Mouse (Mus musculus) spleen, adult 2 months (tissue): ENCODE data around the gene Nfia. TPM values are rescaled to one million over a fixed set of nuclear protein-coding genes. Genes with fewer than 3 reads are reported as not detected.

ENCODE experiments used
- DNase-seq, 2 experiments: peaks; one replicate each; pipeline versions ENCODE4 v3.0.0 to v3.0.0-alpha.2; 2012 to 2021; ENCODE audit warnings: low spot score in 2 of 2, low read depth in 1 of 2
- H3K27ac ChIP-seq: fragments of 200-500 bp; 2 replicates; pipeline ENCODE4 v1.5.1; 2012; ENCODE audit warnings: low read length, inconsistent platforms; ENCODE audit not compliant: insufficient read depth
- H3K27me3 ChIP-seq: fragments of 200-500 bp; 2 replicates; pipeline ENCODE4 v1.6.1; 2012; ENCODE audit warnings: mild to moderate bottlenecking, moderate library complexity, low read length, inconsistent platforms; ENCODE audit not compliant: control insufficient read depth, insufficient read depth
- H3K36me3 ChIP-seq: fragments of 200-500 bp; 2 replicates; pipeline ENCODE4 v1.6.1; 2012; ENCODE audit warnings: mild to moderate bottlenecking, low read length, inconsistent platforms; ENCODE audit not compliant: control insufficient read depth, insufficient read depth
- H3K4me1 ChIP-seq: fragments of 200-500 bp; 2 replicates; pipeline ENCODE4 v1.6.1; 2011; ENCODE audit warnings: inconsistent platforms; ENCODE audit not compliant: control insufficient read depth, insufficient read depth, insufficient read length
- H3K4me3 ChIP-seq: fragments of 200-500 bp; 2 replicates; pipeline ENCODE4 v1.5.1; 2011; ENCODE audit warnings: mild to moderate bottlenecking, inconsistent platforms; ENCODE audit not compliant: insufficient read depth, insufficient read length; ENCODE audit errors: extremely low read depth
- CTCF ChIP-seq: fragments of 200-500 bp; IDR thresholded peaks from 2 replicates; pipeline ENCODE4 v1.5.1; 2011; ENCODE audit warnings: mild to moderate bottlenecking, inconsistent platforms; ENCODE audit not compliant: insufficient read depth, insufficient read length, insufficient replicate concordance; ENCODE audit errors: extremely low read depth
- POLR2A ChIP-seq: fragments of 200-500 bp; IDR thresholded peaks from 2 replicates; pipeline ENCODE4 v1.6.1; 2011; ENCODE audit warnings: low read depth, low read length, inconsistent platforms
- WGBS: fragments of 180-500 bp; shearing (Covaris S2); methylation state at CpG from one replicate; pipeline ENCODE4 v1.1.7; 2018; 5-methylcytosine and 5-hydroxymethylcytosine counted together
- polyA plus RNA-seq: library from polyadenylated mRNA; depleted of rRNA; stranded (reverse); fragments of >200 nt; gene quantifications from 2 replicates; pipeline ENCODE4 v1.2.3, GENCODE M21; 2012

Nfia gene
- polyA plus RNA-seq, 1 experiment, result 10.3 TPM

DNA sequence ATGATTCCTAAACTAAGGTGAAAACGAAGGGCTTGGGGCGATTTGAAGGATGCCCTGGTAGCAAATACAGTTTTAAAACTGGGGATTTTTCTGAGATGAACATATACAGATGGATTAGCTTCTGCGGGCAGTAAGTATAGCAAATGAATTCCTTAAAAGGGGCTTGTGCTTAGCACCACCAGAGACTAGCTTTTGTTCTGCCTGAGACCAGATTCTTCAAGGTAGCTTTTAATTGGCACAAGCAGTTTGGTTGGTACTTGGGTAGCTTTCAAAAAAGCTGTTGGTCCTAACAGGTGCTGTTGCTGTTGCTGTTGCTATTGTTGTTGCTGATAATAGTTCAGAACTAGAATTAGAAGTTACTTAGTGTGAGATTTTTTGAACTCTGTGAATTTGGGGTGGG lies 152.3 kb downstream of the Nfia start:
- WGBS, result 98% methylated on average over 3 of the region's 3 CpGs

DNA sequence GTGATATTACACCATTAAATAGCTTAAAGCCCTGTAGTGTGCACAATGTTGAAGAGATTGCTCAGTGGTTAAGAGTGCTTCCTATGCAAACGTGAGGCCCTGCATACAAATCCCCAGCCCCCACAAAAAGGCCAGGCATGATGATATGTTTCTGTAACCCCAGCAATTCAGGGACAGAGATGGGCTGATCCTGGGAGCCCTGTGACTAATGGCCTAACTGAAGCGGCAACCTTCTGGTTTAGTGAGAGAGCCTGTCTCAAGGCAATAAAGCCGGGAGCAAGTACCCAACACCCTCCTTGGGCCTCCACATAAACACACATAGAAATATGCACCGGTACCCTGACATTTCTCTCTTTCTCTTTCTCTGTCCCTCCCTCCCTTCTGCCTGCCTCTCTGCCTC lies 153.1 kb downstream of the Nfia start:
- Histone ChIP-seq H3K4me1 (no peaks in the 10 kb centered on the region), H3K27ac (no peak overlapping the region), H3K27me3 (no peaks in the 10 kb centered on the region), H3K4me3 (no peak overlapping the region), H3K36me3 (no peaks in the 10 kb centered on the region)
- 86% methylated on average over 4 of the region's 4 CpGs for WGBS
- DNase-seq, result no peak
- TF ChIP-seq POLR2A, result no peak
- no peak for TF ChIP-seq CTCF

More for the DNA sequence above, 152.3 kb downstream of the Nfia start:
- H3K36me3 ChIP-seq, result no peaks in the 10 kb centered on the region
- no peak for DNase-seq
- H3K27me3 ChIP-seq, result no peaks in the 10 kb centered on the region
- H3K4me1 ChIP-seq, result peaks cover 2% of the 10 kb centered on the region; the same call in 1 of the 2 replicates
- no peak overlapping the region for H3K4me3 ChIP-seq
- H3K27ac ChIP-seq, result no peak overlapping the region
- TF ChIP-seq POLR2A (no peak), CTCF (no peak)

DNA sequence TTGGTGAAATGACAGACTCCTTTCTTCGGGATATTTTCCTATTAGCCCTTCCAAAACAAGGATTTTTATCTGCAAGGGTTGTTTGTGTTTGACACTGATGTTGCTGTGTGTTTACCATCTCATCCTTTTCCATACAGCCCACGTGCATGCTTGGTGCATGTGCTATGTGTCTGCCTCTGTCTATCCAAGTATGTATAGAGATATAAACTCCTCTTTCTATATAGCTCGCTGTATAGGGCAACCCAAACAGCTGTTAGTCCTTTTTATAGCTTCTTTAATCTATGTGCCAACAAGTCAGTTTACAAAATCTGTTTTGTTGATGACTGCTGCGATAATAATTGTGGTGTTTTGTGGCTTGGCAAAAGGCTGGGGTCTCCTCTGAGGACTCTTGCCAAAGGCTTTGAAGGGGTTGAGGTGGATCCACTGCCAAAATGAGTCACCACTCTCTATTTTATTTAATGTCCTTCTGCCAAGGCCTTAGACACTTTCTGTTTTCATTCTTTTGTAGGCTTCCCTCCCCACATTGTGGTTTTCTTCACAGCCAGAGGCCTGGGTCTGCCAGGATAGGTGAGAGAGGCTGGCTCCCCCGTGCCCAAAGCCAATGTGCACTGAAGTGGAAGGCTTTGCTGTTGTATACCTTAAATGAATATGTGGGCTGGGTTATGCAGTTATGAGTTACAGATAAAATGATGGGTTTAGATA lies 154.2 kb downstream of the Nfia start:
- Histone ChIP-seq H3K4me1 (no peaks in the 10 kb centered on the region), H3K4me3 (no peak overlapping the region), H3K36me3 (no peaks in the 10 kb centered on the region), H3K27ac (no peak overlapping the region), H3K27me3 (no peaks in the 10 kb centered on the region)
- 61% methylated on average over 5 of the region's 5 CpGs for WGBS
- DNase-seq, result no peak
- TF ChIP-seq POLR2A (no peak), CTCF (no peak)

DNA sequence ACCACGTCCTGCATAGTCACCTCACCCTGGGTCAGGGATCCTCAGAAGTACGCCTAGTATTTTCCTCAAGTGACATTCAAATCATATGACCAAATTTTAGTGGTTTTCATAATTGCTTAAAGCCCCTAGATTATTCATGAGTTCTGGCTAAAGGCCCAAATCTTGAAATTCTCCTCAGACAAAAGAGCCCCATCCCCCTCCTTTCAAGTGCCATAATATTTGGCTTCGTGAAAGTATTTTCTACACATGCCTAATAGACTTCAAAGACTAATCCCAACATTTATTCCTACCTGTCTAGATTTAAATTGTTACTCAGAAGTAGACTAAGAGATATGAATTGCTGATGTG lies 154.7 kb downstream of the Nfia start:
- no peak for TF ChIP-seq POLR2A
- TF ChIP-seq CTCF, result no peak
- H3K27me3 ChIP-seq, result no peaks in the 10 kb centered on the region
- 78% methylated on average over 3 of the region's 3 CpGs for WGBS
- H3K4me3 ChIP-seq, result no peak overlapping the region
- H3K27ac ChIP-seq, result no peak overlapping the region
- H3K4me1 ChIP-seq, result no peaks in the 10 kb centered on the region
- H3K36me3 ChIP-seq, result no peaks in the 10 kb centered on the region
- DNase-seq, result no peak

DNA sequence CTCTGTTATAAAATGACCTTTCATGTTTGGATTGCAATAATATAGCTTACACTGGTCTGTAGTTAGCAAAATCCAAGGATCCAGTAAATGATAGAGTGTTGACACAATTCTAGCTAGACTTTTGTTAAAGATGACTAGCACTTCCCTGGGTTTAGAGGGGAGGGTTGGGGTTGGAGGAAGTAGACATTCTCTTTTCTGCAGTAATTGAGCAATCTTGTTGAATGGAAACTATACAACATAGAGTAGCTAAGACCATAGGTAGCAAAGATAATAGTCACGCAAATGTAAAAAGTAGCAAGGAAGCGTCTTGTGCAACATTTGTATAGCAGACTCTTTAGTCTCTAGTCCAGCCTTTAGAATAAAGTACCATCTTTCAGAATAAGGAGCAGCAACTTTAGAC lies 163.8 kb downstream of the Nfia start:
- WGBS, result 86% methylated on average over 2 of the region's 2 CpGs
- no peaks in the 10 kb centered on the region for H3K36me3 ChIP-seq
- no peak overlapping the region for H3K4me3 ChIP-seq
- no peak for TF ChIP-seq POLR2A
- TF ChIP-seq CTCF, result no peak
- no peaks in the 10 kb centered on the region for H3K4me1 ChIP-seq
- DNase-seq, result no peak
- H3K27me3 ChIP-seq, result no peaks in the 10 kb centered on the region
- no peak overlapping the region for H3K27ac ChIP-seq

DNA sequence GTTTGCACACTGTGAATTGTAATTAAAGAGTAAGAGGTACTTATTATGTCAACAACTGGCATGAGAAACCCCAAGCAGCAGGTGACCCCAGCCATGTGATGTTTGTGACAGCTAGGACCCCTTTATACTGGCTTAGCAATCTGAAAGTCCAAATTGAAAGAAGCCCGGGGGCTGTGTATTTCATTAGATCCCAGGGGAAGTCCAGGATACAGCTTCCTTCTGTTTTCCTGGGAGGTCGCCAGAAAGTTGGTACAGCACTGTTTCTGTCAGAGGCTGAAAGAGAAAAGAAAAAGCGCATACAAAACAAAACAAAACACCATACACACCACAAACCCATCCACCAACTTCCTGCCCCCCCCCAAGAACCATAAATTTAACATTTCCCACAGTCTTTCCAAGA lies 164.4 kb downstream of the Nfia start:
- no peak overlapping the region for H3K4me3 ChIP-seq
- no peak for DNase-seq
- no peaks in the 10 kb centered on the region for H3K27me3 ChIP-seq
- TF ChIP-seq POLR2A, result no peak
- TF ChIP-seq CTCF, result no peak
- no peak overlapping the region for H3K27ac ChIP-seq
- no peaks in the 10 kb centered on the region for H3K36me3 ChIP-seq
- no peaks in the 10 kb centered on the region for H3K4me1 ChIP-seq
- WGBS, result 71% methylated on average over 3 of the region's 3 CpGs

DNA sequence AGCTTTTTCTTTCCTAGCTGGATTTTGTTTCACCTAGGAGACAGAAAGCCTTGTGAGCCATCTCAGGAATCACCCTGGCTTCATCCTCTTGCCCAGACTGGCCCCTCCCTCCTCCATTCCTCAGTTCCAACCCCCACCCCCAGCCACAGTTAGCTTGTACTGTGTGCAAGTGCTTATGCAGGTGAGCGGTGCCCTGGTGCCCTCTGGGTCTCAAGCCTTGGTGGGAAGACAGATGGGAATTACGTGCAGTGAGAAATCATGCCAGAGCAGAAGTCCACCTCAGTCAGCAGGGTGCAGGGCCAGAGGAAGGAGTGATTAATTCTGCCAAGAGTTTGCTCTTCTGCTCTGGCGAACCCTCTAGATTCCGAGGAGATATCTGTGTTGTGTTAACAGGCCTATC lies 167.0 kb downstream of the Nfia start:
- DNase-seq, result no peak
- Histone ChIP-seq H3K27me3 (no peaks in the 10 kb centered on the region), H3K36me3 (no peaks in the 10 kb centered on the region), H3K4me1 (no peaks in the 10 kb centered on the region), H3K27ac (no peak overlapping the region), H3K4me3 (no peak overlapping the region)
- WGBS, result 81% methylated on average over 4 of the region's 4 CpGs
- TF ChIP-seq CTCF (no peak), POLR2A (no peak)

DNA sequence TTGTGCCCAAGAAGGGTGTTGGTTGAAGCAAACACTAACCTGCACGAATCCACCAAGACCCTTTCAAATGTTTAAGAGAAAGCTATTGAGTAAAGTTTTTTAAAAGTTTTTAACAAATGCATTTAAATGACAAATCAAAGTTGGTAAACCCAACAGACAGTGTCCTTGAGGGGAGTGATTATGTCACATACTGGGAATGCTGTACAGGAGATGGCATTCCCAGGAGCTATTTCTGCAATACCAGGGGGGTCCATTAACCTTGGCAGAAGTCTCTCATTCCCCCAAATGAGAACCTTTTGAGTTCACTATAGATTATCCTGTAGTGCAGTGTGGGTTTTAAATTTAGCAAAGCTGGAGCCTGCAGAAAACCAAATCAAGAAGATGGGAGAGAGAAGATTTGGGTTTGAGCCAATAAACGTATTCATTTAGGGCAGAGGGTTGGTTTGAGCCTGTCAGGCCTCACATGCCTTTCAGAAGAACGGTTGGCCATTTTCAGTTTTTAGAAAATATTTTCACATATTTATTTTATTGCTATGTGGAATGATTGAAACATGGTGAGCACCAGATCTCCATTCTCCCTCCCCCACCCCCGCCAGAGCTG lies 167.5 kb downstream of the Nfia start:
- Histone ChIP-seq H3K4me3 (no peak overlapping the region), H3K4me1 (no peaks in the 10 kb centered on the region), H3K27ac (no peak overlapping the region), H3K27me3 (no peaks in the 10 kb centered on the region), H3K36me3 (no peaks in the 10 kb centered on the region)
- no peak for DNase-seq
- WGBS, result 92% methylated on average over 4 of the region's 4 CpGs
- TF ChIP-seq CTCF, result no peak
- no peak for TF ChIP-seq POLR2A
